Mouse (Mus musculus) frontal cortex, postnatal 14 days (tissue): ENCODE data around the gene Selenom.
A peak's percentile ranks its signal among the peaks of the same experiment; 100 is the strongest.

ENCODE experiments used
- DNase-seq, 2 experiments: peaks; one replicate each; pipeline ENCODE4 v3.0.0; 2022; ENCODE audit warnings: low spot score in 2 of 2

The Selenom gene

DNA sequence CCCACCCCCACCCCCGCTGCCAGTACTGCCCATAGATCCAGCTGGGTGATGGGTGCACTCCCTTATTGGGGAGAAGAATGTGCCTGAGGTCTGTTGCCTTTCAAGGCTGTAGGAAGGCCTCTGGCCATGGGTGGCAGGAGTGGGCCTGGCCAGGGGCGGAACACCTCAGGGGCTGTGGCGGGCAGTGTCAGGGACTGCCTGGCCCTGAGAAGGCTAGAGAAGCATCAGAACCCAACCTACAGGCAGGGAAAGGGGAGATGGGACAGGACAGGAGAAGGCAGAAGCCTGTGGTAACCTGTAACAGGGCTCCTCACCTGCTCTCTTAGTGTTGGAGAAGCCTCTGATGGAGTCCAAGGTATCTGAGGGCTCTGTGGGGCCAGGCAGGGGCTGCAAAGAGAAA is 16.2 kb downstream of the Selenom start:
- DNase-seq: no peak

DNA sequence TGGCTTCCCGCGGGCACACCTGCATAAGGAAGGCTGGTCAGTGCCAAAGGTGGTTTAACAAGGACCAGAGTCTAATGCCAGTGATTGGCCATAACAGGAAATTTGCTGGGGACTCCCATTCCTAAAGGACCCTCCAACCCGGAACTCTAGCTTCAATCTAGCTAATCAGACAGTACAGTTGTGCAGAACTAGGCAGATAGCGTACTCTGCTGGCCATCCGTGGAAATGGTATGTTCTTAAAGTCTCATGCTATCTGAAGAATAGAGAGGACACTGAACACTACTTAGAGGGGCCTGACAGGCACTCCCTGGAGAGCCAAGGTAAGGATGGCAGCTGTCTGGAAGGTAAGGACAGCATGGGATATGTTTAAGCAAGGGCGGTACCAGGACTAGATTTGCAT is 17.1 kb downstream of the Selenom start:
- no peak for DNase-seq

DNA sequence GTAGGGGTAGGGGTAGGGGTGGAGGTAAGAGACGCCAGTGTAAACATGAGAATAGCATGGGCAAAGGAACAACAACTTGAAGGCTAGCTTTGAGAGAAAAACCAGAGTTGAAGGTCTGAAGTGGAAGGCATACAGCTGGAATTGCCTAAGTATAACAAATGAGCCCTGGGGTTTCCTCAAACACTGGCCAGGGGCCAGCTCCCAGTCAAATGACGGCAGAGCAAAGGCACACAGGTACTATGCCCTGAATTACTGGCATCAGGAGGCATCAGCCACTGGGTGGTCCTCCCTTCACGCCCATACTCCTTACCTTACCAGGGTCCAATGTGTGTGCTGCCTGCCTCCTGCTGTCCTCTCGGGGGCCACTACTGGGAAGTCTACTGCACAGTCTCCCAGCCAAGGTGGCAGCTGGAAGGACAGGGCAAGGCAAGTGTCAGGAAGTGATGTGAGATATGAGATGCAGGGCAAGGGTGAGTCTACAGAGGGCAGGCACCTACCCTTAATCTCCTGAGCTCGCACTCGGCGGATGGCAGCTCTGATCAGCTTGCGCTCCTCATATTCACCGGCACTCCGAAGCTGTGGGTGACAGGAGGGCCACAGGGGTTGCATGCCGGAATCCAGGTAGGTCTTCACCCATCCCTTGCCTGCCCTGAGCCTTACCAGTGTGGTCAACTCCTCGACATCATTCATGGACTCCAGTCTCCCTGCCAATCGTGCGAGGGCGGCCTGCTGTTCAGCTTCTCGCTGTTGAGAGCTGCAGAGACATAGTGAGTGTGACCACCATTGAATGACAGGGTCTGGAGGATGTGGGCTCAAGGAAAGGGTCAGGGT is 17.8 kb downstream of the Selenom start:
- DNase-seq: no peak

DNA sequence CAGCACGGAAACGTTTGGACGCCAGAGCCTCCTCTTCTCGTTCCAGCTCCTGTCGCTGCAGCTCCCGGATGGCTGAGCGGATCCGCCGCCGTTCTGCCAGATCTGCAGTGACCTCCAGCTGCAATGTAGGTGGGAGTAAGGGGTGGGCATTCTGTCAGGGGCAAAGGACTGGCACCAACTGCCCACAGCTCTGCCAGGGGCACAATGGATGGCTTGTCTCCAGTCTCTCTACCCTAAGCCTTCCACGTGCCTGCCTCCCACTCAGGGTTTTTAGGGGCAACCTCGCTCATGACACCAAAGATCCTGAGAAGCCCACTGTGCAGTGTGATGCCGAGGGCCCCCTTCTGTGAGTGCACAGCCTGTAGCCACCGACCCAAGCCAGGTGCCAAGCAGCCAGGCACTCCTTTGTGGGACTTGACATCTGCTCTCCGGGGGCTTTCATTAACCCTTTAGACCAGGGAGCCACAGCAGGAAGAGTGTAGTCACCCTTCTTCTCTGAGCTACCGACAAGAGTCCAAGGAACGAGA is 19.0 kb downstream of the Selenom start:
- DNase-seq: no peak

DNA sequence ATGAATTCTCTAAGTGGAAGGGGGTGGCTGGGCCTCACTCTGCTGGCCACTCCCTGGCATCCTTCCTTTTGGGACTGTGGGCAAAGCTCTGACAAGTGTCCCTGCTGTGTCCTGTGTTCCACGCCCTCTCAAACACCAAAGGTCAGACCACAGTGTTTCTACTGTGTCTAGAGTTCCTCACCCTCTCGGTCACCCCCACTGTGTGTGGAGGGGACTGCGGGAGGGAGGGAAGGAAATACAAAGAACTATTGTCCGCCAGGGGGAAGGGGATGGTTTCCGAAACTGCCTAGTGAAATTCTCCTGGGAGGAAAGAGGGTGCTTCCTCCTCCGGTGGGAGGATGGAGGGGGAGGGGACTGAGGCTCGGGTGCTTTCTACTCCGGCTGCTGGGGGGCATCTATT is 20.5 kb downstream of the Selenom start:
- DNase-seq: no peak

DNA sequence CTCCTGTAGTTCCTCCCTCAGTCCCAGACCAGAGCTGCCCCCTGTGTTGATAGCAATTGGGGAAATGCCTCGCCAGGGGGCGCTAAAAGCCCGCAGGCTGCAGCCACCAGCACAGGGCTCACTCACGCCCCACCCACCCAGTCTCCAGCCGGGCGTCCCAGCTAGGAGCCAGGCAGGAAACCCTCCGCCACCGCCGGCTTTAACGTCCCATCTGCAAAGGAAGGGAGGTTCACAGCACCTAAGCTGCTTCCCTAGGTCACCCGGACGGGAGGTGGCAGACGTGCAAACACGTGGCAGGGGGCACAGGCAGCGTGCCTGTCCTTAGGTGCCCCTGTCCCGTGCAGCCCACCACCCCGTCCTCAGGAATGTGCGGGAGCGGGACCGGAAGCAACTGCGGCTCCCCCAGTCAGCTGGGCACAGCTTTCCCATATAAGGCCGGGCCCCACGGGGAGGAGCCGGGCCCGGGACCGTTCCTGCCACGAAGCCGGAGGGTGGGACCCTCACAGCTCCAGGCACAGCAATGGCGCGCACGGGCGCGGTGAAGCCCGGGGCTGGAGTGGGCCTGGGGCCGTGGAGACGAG is 21.0 kb downstream of the Selenom start:
- peak; percentile 83 to 93 for DNase-seq

DNA sequence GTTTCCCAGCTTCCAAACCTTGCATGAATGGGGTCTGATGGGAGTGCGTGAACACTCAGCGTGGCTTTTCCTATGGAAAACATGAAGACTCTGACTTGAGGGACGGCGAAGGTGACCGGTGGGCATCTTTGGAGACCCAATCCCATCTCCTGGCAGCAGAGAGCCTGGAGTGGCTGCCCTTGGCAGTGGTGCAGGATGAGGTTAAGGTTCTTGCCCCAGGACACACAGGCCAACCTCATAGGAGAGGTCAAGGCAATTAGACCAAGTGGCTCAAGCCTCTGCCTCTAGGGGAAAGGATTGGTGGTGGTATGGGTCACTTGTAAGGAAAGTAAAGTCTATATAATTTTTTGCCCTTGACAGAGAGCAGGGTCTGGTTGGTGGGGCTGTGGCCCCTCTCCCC is 21.6 kb downstream of the Selenom start:
- no peak for DNase-seq

DNA sequence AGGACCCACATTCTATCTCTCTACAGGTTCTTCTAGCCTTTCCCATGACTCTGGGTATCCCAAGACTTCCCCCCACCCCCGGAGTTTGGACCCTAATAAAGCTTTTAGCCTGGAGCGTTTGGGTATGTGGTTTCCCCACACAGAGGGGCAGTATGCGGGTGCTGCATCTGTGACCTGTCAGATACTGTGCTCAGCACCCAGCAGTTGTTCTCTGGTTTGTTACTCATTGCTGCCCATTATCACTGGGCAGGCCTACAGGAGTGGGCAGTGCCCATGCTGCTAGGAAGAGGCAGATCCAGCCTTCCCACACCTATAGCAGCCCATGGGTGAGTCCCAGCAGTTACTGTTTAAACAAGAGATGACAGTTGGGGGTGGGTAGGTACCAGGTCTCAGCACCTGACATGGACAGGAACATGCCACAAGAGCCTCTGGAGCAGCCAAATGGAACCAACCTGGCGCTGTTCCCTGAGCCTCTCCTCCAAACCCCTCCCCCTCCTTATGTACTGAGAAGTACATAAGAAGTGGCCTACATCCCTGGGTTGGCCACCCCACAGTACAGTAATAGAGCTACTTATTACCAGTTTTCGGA is 22.4 kb downstream of the Selenom start:
- DNase-seq: no peak

DNA sequence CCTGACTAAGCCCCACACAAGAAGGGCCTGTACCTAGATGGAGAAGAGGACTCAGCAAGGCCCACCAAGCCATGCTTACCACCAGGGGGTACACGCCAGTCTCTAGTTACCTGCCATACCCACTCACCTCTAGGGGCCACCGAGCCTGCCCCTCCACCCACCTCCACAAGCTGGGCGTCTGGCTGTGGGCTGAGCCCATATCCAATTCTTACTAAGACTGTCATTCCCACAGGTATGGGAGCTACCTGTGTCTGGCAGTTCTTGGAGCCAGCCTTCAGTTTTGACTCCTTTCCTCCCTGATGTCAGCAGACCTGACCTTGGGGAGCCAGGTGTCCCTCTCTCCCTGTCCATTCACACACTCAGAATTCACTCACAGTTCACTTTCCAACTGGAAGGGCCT is 23.2 kb downstream of the Selenom start:
- no peak for DNase-seq

DNA sequence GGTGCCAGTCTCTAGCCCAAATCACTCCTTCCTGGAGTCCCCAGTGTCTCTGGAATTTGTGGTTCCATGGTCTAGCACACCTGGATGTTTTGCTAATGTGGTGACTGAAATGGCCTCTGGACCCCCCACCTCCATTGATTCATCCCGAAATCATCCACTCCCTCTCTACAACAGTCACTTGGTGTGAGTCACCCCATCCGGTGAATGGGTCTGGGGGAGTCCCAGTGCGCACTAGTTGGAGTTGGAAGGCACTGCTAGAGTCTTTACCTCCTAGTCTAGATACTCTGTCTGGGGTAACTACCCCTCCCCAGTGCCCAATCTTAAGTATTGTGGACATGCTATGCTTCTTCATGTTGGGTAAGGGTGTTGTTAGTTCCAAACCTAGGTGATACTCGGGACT is 23.9 kb downstream of the Selenom start:
- DNase-seq: no peak

DNA sequence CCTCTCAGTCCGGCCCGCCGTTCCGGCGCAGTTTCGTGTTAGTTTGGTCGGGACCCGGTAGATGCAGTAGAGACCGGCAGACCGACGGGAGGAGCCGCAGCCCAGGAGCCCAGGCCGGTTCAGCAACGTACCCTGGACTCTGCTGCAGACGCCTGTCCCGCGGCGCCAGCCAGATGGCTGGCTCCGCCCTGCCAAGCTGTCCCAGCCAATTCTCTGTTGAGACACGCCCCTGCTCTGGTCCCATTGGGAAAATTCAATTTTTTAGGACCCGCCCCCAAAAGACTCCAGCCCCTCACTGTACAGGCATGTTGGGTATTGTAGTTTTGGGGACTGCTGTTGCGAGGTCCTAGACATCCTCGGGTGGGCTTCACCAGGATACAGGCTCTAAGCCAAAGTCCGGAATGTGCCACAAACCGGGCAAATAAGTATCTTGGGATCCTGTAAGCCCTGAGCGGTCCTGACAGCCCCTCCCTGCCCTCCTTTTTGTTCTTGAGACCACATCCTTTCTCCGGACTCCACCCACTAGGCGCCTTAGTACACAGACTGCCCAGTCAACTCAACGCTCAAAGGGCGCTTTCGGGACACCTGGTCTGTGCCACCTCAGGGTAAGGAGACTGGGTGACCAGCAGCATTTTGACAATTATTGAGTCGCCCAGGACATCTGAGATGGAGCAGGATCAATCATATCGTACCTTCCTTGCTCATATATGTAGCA is 24.8 kb downstream of the Selenom start:
- peak; percentile 86 for DNase-seq

DNA sequence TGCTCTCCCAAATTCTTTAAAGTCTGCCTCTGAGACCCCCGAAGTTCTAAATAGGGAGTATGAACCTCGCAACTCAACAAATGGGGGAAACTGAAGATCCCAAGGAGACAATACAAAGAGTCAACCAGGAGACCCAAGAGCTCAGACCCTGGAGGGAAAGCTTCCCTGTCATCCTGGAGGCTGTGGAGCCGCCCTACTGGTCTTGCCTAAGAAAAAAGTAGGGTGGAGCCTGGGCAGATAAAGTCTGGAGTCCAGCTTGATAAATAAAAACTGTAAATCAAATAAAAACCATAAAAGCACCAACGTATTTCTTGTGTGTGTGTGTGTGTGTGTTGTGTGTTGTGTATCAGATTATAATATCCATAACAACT is 25.3 kb downstream of the Selenom start:
- DNase-seq: no peak

DNA sequence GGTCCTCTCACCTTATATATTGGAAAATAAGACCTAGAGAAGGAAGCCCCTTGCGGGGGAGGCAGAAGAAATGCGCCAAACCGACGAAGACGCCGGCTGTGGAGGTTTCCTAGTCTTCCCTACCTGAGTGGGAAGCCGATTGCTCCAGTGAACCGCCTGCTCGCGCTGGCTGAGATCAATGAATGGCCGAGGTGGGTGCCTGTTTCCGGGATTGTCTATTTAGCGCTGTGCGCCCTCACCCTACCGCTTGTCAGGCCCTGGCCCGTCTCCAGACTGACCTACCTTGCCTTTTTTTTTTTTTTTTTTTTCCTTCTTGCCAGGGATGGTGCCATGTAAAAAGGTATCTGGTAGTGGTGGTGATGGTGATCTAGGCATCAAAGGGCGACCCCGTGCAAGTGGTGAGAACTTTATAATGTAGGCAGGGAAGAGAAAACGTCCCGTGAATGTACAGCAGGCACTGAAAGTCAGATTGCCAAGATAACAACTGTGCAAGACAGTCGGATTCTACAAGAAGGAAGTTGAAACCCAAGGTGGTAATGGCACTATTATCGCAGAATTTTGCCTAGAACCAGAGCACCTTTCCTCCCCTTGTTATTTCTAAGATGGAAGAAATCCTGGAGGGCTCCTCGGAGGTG is 26.1 kb downstream of the Selenom start, which contains the start of gene Smtn:
TSS of gene Smtn (minus strand) at position 162 of the 635 bp plus-strand sequence.
- no peak for DNase-seq

DNA sequence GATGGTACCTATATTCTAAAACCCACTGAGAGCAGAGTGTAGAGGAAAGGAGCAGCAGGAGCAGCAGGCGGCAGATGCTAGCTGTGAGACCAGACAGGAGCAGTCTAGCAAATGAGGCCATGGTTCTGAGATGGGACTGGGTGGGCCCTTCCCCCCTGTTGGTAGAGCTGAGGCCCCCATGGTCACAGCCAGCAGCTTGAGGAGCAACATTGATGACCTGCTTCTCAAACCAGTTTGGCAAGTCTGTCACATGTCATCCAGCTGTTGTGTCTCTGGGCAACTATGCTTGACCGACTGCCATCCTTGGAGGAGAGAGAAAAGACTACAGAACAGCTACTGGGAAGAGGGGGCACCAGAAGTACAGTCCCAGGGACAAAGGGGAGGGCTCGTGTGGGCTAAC is 27.4 kb downstream of the Selenom start:
- no peak for DNase-seq

DNA sequence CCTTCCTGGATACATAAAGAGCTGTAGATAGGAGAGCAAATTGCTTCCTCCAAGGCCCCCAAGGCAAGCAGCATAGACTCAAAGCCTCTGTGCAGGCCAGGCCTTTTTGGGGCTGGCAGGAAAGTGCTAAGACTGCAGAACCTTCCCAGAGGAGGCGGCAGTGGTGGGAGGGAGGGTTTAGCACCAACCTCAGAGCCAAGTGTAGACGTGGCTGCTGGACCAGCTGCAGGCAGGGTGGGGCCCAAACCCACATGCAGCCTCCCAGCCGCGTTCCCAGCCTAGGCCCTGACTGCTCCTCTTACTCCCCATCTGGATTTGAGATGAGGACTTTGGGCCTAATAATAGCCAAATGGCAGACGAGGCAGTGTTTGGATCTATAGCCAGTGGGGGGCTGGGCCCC is 28.5 kb downstream of the Selenom start:
- DNase-seq: no peak

DNA sequence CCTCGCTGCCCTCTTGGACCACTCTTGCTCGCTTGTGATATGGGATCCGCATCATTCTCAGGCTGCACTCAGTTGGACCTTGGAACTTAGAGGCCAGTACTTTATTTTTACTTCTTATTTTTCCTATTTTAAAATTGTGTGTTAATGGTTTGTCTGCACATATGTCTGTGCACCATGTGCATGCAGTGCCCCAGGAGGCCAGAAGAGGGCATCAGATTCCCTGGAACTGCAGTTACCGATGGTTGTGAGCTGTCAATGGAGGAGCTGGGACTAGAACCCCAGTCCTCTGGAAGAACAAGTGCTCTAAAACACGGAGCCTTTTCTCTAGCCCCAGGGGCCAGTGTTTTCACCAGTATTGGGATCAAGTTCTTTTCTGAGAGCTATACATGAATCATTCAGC is 29.9 kb downstream of the Selenom start:
- no peak for DNase-seq

DNA sequence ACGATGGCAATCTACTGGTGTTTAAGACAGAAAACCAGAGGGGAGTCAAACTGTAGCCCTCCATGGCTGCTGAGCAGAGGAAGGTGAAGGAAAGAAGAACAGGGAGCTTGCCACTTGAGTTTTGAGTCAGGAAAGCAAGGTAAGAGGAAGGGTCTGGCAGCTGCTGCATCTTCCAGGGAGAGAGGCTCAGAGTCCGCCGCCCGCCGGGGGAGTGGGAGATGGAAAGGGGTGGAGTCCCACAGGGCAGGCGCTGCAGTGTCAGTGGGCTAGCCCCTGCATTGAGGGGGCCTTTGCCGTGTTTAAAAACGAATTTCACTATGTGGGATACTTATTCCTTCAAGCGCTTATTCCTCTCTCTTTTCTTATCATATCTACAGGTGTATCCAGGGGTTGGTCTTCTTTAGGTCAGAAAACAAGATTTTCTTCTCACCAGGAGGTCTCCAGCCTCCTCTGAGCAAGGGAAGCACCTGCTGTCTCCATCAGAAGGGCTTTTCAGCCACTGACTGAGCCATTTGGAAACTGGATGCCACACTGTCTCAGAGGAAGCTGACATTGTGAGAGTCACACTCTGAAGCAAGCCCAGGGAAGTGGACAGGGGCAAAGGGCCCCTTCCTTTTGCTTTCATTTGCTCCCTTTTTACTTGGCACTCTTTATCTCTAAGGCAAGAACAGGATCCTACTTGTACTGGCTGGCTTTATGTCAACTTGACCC is 31.2 kb downstream of the Selenom start:
- no peak for DNase-seq

DNA sequence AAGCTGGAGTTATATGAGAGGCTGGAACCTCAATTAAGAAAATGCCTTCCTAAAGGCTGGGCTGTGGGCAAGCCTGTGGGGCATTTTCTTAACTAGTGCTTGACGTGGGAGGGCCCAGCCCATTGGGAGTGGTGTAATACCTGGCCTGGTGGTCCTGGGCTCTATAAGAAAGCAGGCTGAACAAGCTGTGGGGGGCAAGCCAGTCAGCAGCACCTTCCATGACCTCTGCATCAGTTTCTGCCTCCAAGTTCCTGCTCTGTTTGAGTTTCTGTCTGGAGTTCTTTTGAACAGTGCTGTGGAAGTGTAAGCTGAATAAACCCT is 31.7 kb downstream of the Selenom start:
- DNase-seq: no peak

DNA sequence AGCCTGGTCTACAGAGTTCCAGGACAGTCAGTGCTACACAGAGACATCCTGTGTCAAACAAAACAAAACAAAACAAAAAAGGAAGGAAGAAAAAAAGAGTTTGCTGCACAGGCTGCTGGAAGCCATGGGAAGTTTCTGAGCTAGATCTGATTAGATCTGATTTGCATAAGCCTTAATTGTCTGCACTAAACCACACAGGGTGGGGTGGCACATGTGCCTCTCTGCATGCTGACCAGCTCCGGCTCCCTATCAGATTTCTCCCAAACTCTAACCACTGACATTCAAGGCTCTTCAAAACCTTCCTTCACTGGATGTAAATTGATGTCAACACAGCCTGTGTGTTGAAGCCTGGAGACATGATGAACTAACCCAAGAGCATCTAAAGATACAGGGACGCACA is 32.6 kb downstream of the Selenom start:
- DNase-seq: no peak

DNA sequence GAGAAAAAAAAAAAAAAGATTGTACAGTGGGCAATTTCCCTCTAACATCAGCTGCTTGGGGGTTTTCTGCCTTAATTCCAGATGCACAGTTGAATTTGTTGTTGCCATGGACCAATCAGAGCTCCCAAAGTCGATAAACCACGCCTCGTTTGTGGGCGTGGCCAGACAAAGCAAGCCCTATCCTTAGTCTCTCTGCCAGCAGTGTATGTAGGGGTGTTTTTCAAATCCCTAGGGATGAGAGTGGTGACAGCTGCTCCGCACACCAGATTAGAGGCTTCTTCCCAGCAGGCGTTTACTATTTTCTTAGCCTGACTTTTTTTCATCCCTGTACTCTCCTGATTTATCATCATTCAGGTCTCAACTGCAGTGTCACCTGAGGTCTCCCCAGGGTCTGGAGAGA is 33.5 kb downstream of the Selenom start:
- no peak for DNase-seq

DNA sequence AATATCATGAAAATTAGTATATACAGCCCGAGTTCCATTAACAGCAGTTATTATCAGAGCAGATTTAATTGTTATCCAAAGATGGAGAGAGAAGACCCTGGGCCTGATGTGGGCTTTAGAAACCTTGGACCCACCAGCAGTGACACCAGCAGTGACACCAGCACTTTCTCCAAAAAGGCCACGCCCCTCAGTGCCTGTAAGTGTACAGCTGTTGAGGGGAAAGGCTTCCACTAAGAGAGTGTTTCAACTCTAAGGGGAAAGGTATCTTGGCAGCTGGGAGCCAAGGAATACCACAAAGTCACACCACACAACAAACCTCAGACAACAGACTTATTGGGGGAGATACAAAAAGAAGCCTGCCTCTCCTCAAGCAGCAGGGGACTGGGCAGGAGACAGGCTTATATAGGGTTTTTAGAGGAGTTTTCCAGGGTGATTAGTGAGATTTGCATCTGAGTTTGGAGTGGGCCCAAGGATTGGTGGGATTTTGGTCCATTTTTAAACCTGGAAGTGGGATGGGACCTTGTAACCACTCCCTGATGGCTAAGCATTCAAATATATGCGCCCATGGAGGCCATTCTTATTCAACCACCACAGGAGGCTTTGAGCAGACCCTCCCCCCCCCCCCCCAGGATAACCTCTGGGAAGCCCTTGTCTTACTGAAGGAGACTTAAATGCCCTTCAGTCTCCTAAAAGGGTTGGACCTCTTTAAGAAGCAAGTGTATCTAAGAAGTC is 34.2 kb downstream of the Selenom start:
- no peak for DNase-seq
